Mouse (Mus musculus): ENCODE measurements around the gene Ugt2b35.

DNA sequence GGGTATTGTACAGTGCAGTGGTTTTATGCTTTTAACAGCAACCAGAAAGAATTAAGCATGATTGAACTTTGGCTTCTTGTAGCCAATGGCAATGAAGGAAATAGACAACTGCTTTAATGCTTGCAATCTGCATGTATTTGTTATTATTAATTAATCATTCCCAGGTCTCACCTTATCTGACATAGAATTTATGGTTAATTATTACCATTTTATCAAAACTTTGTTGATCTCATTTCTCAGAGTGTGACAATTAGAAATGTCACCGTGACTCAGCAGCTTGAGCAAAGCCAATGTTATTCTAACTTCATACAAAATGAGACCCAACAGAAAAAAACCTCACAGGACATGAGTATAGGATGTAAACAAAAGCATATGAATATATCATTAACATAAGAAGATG lies 30.0 kb downstream of the Ugt2b35 start:
- no peak for TF ChIP-seq CTCF (IDR thresholded peaks at IDR 0.05; ENCODE audit: low read depth, low read length)
- no peak for TF ChIP-seq POLR2A (IDR thresholded peaks at IDR 0.05; ENCODE audit: extremely low read depth, insufficient read depth, low read length)

All from liver, adult 2 months (tissue).